Mouse (Mus musculus) thymus, adult 2 months (tissue): ENCODE results near the gene Slamf6. TPM values are rescaled to one million over a fixed set of nuclear protein-coding genes. Genes with fewer than 3 reads are reported as not detected.

Experiments
- DNase-seq: peaks from one replicate; pipeline ENCODE4 v3.0.0; 2021
- H3K27ac ChIP-seq: fragments of 200-500 bp; 2 replicates; pipeline ENCODE4 v1.5.1; 2012; ENCODE audit warnings: low read length, control low read depth; ENCODE audit not compliant: control insufficient read depth, insufficient read depth
- H3K27me3 ChIP-seq: fragments of 200-500 bp; 2 replicates; pipeline ENCODE4 v1.6.1; 2012; ENCODE audit warnings: mild to moderate bottlenecking, low read length, moderate library complexity, mixed read lengths; ENCODE audit not compliant: control insufficient read depth, insufficient read depth
- H3K36me3 ChIP-seq: fragments of 200-500 bp; 2 replicates; pipeline ENCODE4 v1.6.1; 2012; ENCODE audit warnings: mild to moderate bottlenecking, low read length, moderate library complexity; ENCODE audit not compliant: control insufficient read depth, insufficient read depth
- H3K4me1 ChIP-seq: fragments of 200-500 bp; replicated peaks from 2 replicates; pipeline ENCODE4 v1.6.1; 2012; ENCODE audit warnings: low read length; ENCODE audit not compliant: control insufficient read depth, insufficient read depth
- H3K4me3 ChIP-seq: fragments of 200-500 bp; 2 replicates; pipeline ENCODE4 v1.5.1; 2012; ENCODE audit warnings: mild to moderate bottlenecking, low read length, control low read depth, moderate library complexity; ENCODE audit not compliant: control insufficient read depth, insufficient read depth
- CTCF ChIP-seq: fragments of 200-500 bp; IDR thresholded peaks from 2 replicates; pipeline ENCODE4 v1.5.1; 2012; ENCODE audit warnings: mild to moderate bottlenecking, control low read depth, low read length, moderate library complexity, borderline replicate concordance; ENCODE audit not compliant: control insufficient read depth, poor library complexity, insufficient read depth; ENCODE audit errors: extremely low read depth
- POLR2A ChIP-seq: fragments of 200-500 bp; IDR thresholded peaks from 2 replicates; pipeline ENCODE4 v1.6.1; 2012; ENCODE audit warnings: mild to moderate bottlenecking, low read length, control low read depth, moderate library complexity; ENCODE audit not compliant: control insufficient read depth, poor library complexity, insufficient read depth; ENCODE audit errors: extremely low read depth
- WGBS: fragments of 180-500 bp; shearing (Covaris S2); methylation state at CpG from one replicate; pipeline ENCODE4 v1.1.7; 2018; 5-methylcytosine and 5-hydroxymethylcytosine counted together
- polyA plus RNA-seq: library from polyadenylated mRNA; depleted of rRNA; stranded (reverse); fragments of >200 nt; gene quantifications from 2 replicates; pipeline ENCODE4 v1.2.3, GENCODE M21; 2012

The Slamf6 gene
- polyA plus RNA-seq, 1 experiment: 52.0 TPM

- Histone ChIP-seq H3K36me3 (peaks cover 5% of the 10 kb centered on the region; the same call in 1 of the 2 replicates), H3K4me3 (peak overlapping the region; percentile 4), H3K4me1 (peaks cover 33% of the 10 kb centered on the region), H3K27me3 (no peaks in the 10 kb centered on the region), H3K27ac (peak overlapping the region; percentile 99)
- WGBS: 6% methylated on average over 5 of the region's 5 CpGs
- TF ChIP-seq CTCF (no peak), POLR2A (peak; percentile 73)
- peak; percentile 86 for DNase-seq
These were observed 1.9 kb downstream of the Slamf6 start for GRCm38 (mm10) chr1:171919193-171919592.

DNA sequence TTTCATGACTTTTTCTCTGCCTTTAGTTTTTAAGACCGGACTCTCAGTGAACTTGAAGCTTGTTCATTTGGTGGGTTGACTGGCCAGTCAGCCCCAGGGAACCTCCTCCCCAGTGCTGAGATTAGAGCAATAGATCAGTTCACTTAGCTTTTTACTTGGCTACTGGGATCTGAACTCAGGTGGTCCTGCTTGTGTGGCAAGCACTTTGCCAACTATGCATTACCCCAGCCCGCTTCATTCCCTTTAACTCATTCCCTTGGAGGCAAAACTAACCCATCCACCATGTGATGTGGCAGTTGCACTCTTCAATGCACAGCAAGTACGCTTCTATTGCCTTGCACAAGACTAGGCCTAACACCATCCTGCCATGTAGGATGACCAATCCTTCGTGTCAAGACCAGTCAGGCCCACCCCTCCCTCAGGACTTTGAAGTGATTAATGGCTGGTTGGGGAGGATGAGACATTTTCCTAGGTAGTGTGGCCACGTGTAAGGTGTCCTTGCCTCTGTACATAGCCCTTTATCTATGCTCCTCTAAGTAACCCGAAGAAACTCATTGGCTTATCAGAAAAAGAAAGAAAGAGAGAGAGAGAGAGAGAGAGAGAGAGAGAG lies 2.7 kb downstream of the Slamf6 start:
- Histone ChIP-seq H3K27me3 (no peaks in the 10 kb centered on the region), H3K4me1 (peaks cover 33% of the 10 kb centered on the region), H3K36me3 (peaks cover 13% of the 10 kb centered on the region; the same call in 1 of the 2 replicates), H3K27ac (peak overlapping the region; percentile 99), H3K4me3 (peak overlapping the region; percentile 22)
- TF ChIP-seq CTCF (no peak), POLR2A (no peak)
- peak; percentile 27 for DNase-seq
- 74% methylated on average over 6 of the region's 6 CpGs for WGBS

- peak; percentile 63 for DNase-seq
- no peaks in the 10 kb centered on the region for H3K27me3 ChIP-seq
- peaks cover 24% of the 10 kb centered on the region for H3K4me1 ChIP-seq
- WGBS: 2% methylated on average over 9 of the region's 9 CpGs
- TF ChIP-seq POLR2A (no peak), CTCF (no peak)
- peak overlapping the region; percentile 28 for H3K4me3 ChIP-seq
- H3K36me3 ChIP-seq: peaks cover 15% of the 10 kb centered on the region; the same call in 1 of the 2 replicates
- H3K27ac ChIP-seq: peak overlapping the region; percentile 99
These were observed 3.8 kb downstream of the Slamf6 start for GRCm38 (mm10) chr1:171920989-171921621.

GRCm38 (mm10) chr1:171921641-171922040 lies 4.3 kb downstream of the Slamf6 start:
- DNase-seq: peak; percentile 31
- Histone ChIP-seq H3K4me3 (peak overlapping the region; percentile 19), H3K36me3 (peaks cover 15% of the 10 kb centered on the region; the same call in 1 of the 2 replicates), H3K27ac (peak overlapping the region; percentile 99), H3K4me1 (peaks cover 22% of the 10 kb centered on the region), H3K27me3 (no peaks in the 10 kb centered on the region)
- TF ChIP-seq POLR2A (no peak), CTCF (no peak)
- WGBS: 5% methylated on average over 2 of the region's 2 CpGs

DNA sequence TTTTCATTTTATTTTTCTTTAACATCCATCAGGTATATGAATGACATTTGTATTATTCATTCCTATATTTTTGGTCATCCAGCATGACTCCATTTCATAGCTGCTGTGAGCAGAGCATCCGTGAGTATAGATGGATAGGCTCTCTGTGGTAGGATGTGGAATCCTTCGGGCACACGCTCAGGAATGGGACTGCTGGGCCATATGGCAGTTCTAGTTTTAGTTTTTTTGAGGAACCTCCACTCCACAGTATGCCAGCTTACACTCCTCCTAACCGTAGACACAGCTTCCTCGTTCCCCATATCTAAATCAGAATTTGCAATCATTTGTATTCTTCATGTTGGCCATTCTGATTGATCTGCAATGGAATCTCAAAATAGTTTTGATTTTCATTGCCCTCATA lies 5.5 kb downstream of the Slamf6 start:
- Histone ChIP-seq H3K27me3 (no peaks in the 10 kb centered on the region), H3K36me3 (peaks cover 17% of the 10 kb centered on the region; the same call in 1 of the 2 replicates), H3K27ac (peak overlapping the region; percentile 75), H3K4me1 (peaks cover 17% of the 10 kb centered on the region), H3K4me3 (no peak overlapping the region)
- TF ChIP-seq CTCF (no peak), POLR2A (no peak)
- WGBS: 91% methylated on average over 5 of the region's 5 CpGs
- no peak for DNase-seq

DNA sequence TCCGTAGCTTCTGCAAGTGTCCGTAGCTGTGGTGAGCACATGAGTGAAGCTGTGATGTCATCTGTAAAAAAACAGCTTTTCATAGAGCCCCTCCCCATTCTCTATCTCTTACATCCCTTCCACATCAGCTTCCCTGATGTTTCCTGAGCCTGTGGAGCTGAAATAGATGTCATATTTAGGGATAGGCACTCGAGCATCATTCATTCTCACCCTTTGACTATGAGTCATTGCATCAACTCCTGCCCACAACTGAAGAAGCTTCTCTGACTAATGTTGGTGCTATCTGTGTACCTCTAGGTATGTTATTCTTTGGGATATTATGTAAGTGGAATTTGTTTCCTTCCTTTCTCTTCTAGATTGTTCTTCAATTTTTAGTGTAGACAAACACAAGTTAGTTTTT lies 7.6 kb downstream of the Slamf6 start:
- Histone ChIP-seq H3K36me3 (peaks cover 24% of the 10 kb centered on the region), H3K27me3 (no peaks in the 10 kb centered on the region), H3K27ac (no peak overlapping the region), H3K4me3 (no peak overlapping the region), H3K4me1 (peaks cover 15% of the 10 kb centered on the region)
- 96% methylated on average over 3 of the region's 3 CpGs for WGBS
- TF ChIP-seq CTCF (no peak), POLR2A (no peak)
- no peak for DNase-seq

DNA sequence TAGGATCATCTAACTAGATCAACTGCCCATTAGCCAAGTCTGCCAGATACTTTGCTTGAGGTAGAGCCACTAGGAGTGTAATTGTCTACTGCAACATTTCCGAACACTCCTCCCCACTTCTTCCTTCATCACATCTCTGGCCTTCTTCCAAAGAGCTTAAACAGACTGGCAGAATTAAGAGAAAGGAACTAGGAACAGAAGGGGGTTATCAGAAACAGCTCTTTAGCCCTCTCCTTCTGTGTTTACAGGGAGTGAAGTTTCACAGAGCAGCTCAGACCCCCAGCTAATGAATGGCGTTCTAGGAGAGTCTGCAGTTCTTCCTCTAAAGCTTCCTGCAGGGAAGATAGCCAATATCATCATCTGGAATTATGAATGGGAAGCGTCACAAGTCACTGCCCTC lies 16.5 kb downstream of the Slamf6 start:
- DNase-seq: no peak
- no peak for TF ChIP-seq POLR2A
- TF ChIP-seq CTCF: no peak
- H3K4me1 ChIP-seq: peaks cover 28% of the 10 kb centered on the region
- peaks cover 79% of the 10 kb centered on the region for H3K36me3 ChIP-seq
- WGBS: 89% methylated on average over 3 of the region's 3 CpGs
- H3K27ac ChIP-seq: no peak overlapping the region
- no peak overlapping the region for H3K4me3 ChIP-seq
- no peaks in the 10 kb centered on the region for H3K27me3 ChIP-seq
